Comparison of ENCODE assay signal across 20 mouse cellular contexts in the genomic region with DNA sequence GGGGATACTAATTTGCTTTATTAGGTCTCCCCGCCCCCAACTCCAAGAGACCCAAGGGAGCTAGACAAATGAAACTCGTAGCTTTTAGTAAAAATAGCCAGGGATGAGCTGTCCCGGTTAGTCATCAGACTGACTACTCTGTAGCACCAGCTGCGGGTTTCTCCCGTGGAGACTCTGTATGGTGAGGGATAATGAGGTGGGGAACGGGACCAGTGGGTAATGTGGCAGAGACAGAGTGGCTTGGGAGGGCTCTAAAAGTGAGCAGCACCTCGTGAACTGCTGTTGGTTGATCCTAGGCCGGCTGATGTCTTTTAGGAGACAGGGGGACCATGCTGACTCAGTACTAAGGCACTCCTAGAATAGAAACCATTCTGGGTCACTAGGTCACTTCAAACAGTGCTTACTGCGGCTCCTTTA. TPM values are rescaled to one million over a fixed set of nuclear protein-coding genes. Genes with fewer than 3 reads are reported as not detected.
A peak's percentile ranks its signal among the peaks of the same experiment; 100 is the strongest.
DNase-seq lines count a peak whose midpoint lies in the region; ATAC-seq and TF ChIP-seq lines count a peak whose summit lies in the region.
"Had no signal": no experiment of that assay in that cellular context is flagged by ENCODE, and none has a peak within 500 bp of the region (broad histone marks: within the 10 kb centered on the region; RNA-seq: fewer than 3 reads in every experiment).

No protein-coding gene starts in this region.

- TF ChIP-seq POLR2A in CH12.LX (IDR thresholded peaks at IDR 0.05; ENCODE audit: low read depth, low read length), result no peak
- TF ChIP-seq POLR2A in embryonic fibroblast, embryonic 13.5 days (IDR thresholded peaks at IDR 0.05; ENCODE audit: low read depth, low read length), result no peak

- H3K4me3 ChIP-seq in megakaryocyte, embryonic 14.5 days (replicated peaks), result peak overlapping the region; percentile 62
- H3K4me3 ChIP-seq in CH12.LX (replicated peaks in 1 of 3; ENCODE audit: low read depth in 2 of 3, low read length in 2 of 3, poor library complexity in 1 of 3), result no peak overlapping the region
- H3K4me3 ChIP-seq in embryonic fibroblast, embryonic 13.5 days (ENCODE audit: insufficient read depth, low read length), result no peak overlapping the region
- no peak overlapping the region for H3K4me3 ChIP-seq in kidney, embryonic 16.5 days (ENCODE audit: low read length)
- H3K4me3 ChIP-seq: embryonic facial prominence, embryonic 12.5 days; hindbrain, embryonic 12.5 days; liver, embryonic 12.5 days; lung, embryonic 15.5 days; neural tube, embryonic 13.5 days had no signal

- 66% methylated on average over 9 of the region's 9 CpGs for WGBS in kidney, embryonic 16.5 days

- H3K4me1 ChIP-seq in megakaryocyte, embryonic 14.5 days, result peaks cover 6% of the 10 kb centered on the region
- H3K4me1 ChIP-seq in CH12.LX (ENCODE audit: control insufficient read depth in 1 of 2, insufficient read depth in 2 of 2), result peaks cover 16 to 55% of the 10 kb centered on the region in 2 experiments
- H3K4me1 ChIP-seq in embryonic fibroblast, embryonic 13.5 days (ENCODE audit: control insufficient read depth, insufficient read depth, low read length), result peaks cover 13% of the 10 kb centered on the region
- no peaks in the 10 kb centered on the region for H3K4me1 ChIP-seq in kidney, embryonic 16.5 days (ENCODE audit: insufficient read depth, low read length)
- H3K4me1 ChIP-seq: embryonic facial prominence, embryonic 12.5 days; hindbrain, embryonic 12.5 days; neural tube, embryonic 13.5 days had no signal

- peak overlapping the region; percentile 51 for H3K4me2 ChIP-seq in CH12.LX (ENCODE audit: insufficient read depth, low read depth, poor library complexity, severe bottlenecking)
- H3K4me2 ChIP-seq in kidney, embryonic 16.5 days (replicated peaks; ENCODE audit: low read depth, low read length), result no peak overlapping the region
- H3K4me2 ChIP-seq: embryonic facial prominence, embryonic 12.5 days; hindbrain, embryonic 12.5 days; liver, embryonic 12.5 days; lung, embryonic 15.5 days; neural tube, embryonic 13.5 days had no signal

- TF ChIP-seq RAD21 in CH12.LX (IDR thresholded peaks at IDR 0.05; ENCODE audit: low read depth, low read length), result no peak; the same call in 1 of the 2 replicates

- peak overlapping the region; percentile 14; the same call in 1 of the 2 replicates for H3K27ac ChIP-seq in CH12.LX (ENCODE audit: insufficient read depth, low read depth)
- H3K27ac ChIP-seq in embryonic fibroblast, embryonic 13.5 days (ENCODE audit: insufficient read depth, low read length), result peak overlapping the region; percentile 77
- no peak overlapping the region for H3K27ac ChIP-seq in kidney, embryonic 16.5 days (ENCODE audit: low read length)
- H3K27ac ChIP-seq: embryonic facial prominence, embryonic 12.5 days; hindbrain, embryonic 12.5 days; liver, embryonic 12.5 days; lung, embryonic 15.5 days; neural tube, embryonic 13.5 days had no signal

- H3K9me3 ChIP-seq in megakaryocyte, embryonic 14.5 days, result no peaks in the 10 kb centered on the region
- peaks cover 3% of the 10 kb centered on the region for H3K9me3 ChIP-seq in CH12.LX (replicated peaks; ENCODE audit: low read length)
- no peaks in the 10 kb centered on the region for H3K9me3 ChIP-seq in kidney, embryonic 16.5 days (ENCODE audit: low read length)
- H3K9me3 ChIP-seq: embryonic facial prominence, embryonic 12.5 days; hindbrain, embryonic 12.5 days; liver, embryonic 12.5 days; lung, embryonic 15.5 days; neural tube, embryonic 13.5 days had no signal

- 0 out of 2 replicates have a peak overlapping the region, but pooled peaks have one; percentile 3 for H3K9ac ChIP-seq in CH12.LX (ENCODE audit: insufficient read depth, low read depth)
- no peak overlapping the region for H3K9ac ChIP-seq in kidney, embryonic 16.5 days (replicated peaks; ENCODE audit: low read length)
- H3K9ac ChIP-seq: embryonic facial prominence, embryonic 12.5 days; hindbrain, embryonic 12.5 days; liver, embryonic 12.5 days; lung, embryonic 15.5 days; neural tube, embryonic 13.5 days had no signal

- TF ChIP-seq EP300 in CH12.LX (IDR thresholded peaks at IDR 0.05; ENCODE audit: low read length), result no peak; the same call in none of the 2 replicates

- in situ Hi-C loops in CH12.LX (cut with MboI; ENCODE audit: low pct_ligation_motif_present, low pct_unique_long_range_greater_than_20kb, low sequenced_read_pairs), result loop anchor here (5.0 kb wide), 1 partner anchor 39 kb away; no protein-coding TSS in a partner anchor

- H3K79me2 ChIP-seq in CH12.LX (replicated peaks; ENCODE audit: control insufficient read depth, extremely low read depth, insufficient read depth, poor library complexity, severe bottlenecking), result no peaks in the 10 kb centered on the region

- peak; percentile 22 to 28 for DNase-seq in frontal cortex, postnatal 36 days (ENCODE audit: low spot score in 2 of 2)
- DNase-seq in frontal cortex, postnatal 25 days (ENCODE audit: low spot score in 2 of 2), result no peak
- DNase-seq in CH12.LX (ENCODE audit: extremely low read depth), result peak; percentile 61
- no peak for DNase-seq in right cerebral cortex, postnatal 25 days
- DNase-seq: cerebellum, adult 2 months; gastrocnemius, postnatal 10 days; heart, adult 18-20 months; kidney, adult 11 months; kidney, postnatal 25 days; thymus, postnatal 4 days had no signal

- dilution Hi-C loops in CH12.LX (cut with MboI; ENCODE audit: extremely low pct_ligation_motif_present, extremely low pct_unique_long_range_greater_than_20kb, low sequenced_read_pairs), result no loop called here

- H3K27me3 ChIP-seq in megakaryocyte, embryonic 14.5 days (replicated peaks), result peaks cover 31% of the 10 kb centered on the region
- no peaks in the 10 kb centered on the region for H3K27me3 ChIP-seq in CH12.LX (replicated peaks)
- H3K27me3 ChIP-seq in kidney, embryonic 16.5 days (ENCODE audit: insufficient read depth, low read length), result peaks cover 3% of the 10 kb centered on the region; the same call in 1 of the 2 replicates
- H3K27me3 ChIP-seq: embryonic facial prominence, embryonic 12.5 days; hindbrain, embryonic 12.5 days; liver, embryonic 12.5 days; lung, embryonic 15.5 days; neural tube, embryonic 13.5 days had no signal

- no peak for ATAC-seq in megakaryocyte, adult 5-6 weeks (ENCODE audit: poor library complexity, severe bottlenecking)
- ATAC-seq in kidney, embryonic 16.5 days (ENCODE audit: low FRiP score, low TSS enrichment), result no peak
- ATAC-seq: forebrain, embryonic 16.5 days; liver, embryonic 12.5 days had no signal

- no peak for TF ChIP-seq CTCF in CH12.LX (conservative IDR thresholded peaks at IDR 0.05 in 1 of 2, IDR thresholded peaks at IDR 0.05 in 1 of 2; ENCODE audit: low read depth in 2 of 2, low read length in 2 of 2)
- no peak for TF ChIP-seq CTCF in embryonic fibroblast, embryonic 13.5 days (IDR thresholded peaks at IDR 0.05; ENCODE audit: borderline replicate concordance, insufficient read depth, low read length)

- no peaks in the 10 kb centered on the region for H3K36me3 ChIP-seq in megakaryocyte, embryonic 14.5 days (replicated peaks; ENCODE audit: low read length)
- H3K36me3 ChIP-seq in CH12.LX (replicated peaks in 1 of 2; ENCODE audit: control insufficient read depth in 1 of 2, insufficient read depth in 1 of 2, low read length in 1 of 2), result no peaks in the 10 kb centered on the region
- H3K36me3 ChIP-seq in kidney, embryonic 16.5 days (ENCODE audit: insufficient read depth, low read length), result no peaks in the 10 kb centered on the region
- H3K36me3 ChIP-seq: embryonic facial prominence, embryonic 12.5 days; hindbrain, embryonic 12.5 days; liver, embryonic 12.5 days; lung, embryonic 15.5 days; neural tube, embryonic 13.5 days had no signal

TF ChIP-seq in CH12.LX, 34 proteins besides CTCF, POLR2A, EP300 and RAD21 (continues in another document):
- no peak for TF ChIP-seq ZMIZ1 (IDR thresholded peaks at IDR 0.05; ENCODE audit: low read depth, low read length)
- no peak for TF ChIP-seq GABPA (IDR thresholded peaks at IDR 0.05; ENCODE audit: insufficient replicate concordance, low read depth, low read length)
- no peak for TF ChIP-seq PAX5 (IDR thresholded peaks at IDR 0.05; ENCODE audit: low read length)
- peak; percentile 59; the same call in 1 of the 2 replicates for TF ChIP-seq BHLHE40 (IDR thresholded peaks at IDR 0.05; ENCODE audit: low read depth, low read length)
- TF ChIP-seq NELFE (IDR thresholded peaks at IDR 0.05; ENCODE audit: low read depth, low read length), result no peak
- TF ChIP-seq KAT2A (IDR thresholded peaks at IDR 0.05; ENCODE audit: insufficient replicate concordance, low read length), result no peak
- TF ChIP-seq TBP (conservative IDR thresholded peaks at IDR 0.05; ENCODE audit: low read depth, low read length), result no peak
- peak; percentile 55 for TF ChIP-seq TCF12 (IDR thresholded peaks at IDR 0.05; ENCODE audit: low read depth, low read length)
- TF ChIP-seq POLR2AphosphoS2 (IDR thresholded peaks at IDR 0.05; ENCODE audit: low read depth, low read length), result no peak
- no peak for TF ChIP-seq ZC3H11A (IDR thresholded peaks at IDR 0.05; ENCODE audit: low read depth, low read length)
- peak; percentile 67 for TF ChIP-seq CHD2 (IDR thresholded peaks at IDR 0.05; ENCODE audit: low read length)
- TF ChIP-seq JUN (IDR thresholded peaks at IDR 0.05; ENCODE audit: insufficient read depth, low read depth, low read length), result peak; percentile 40
- 0 out of 2 replicates have a peak, but pooled peaks have one; percentile 27 for TF ChIP-seq JUND (conservative IDR thresholded peaks at IDR 0.05; ENCODE audit: low read depth, low read length)
- TF ChIP-seq ZKSCAN1 (IDR thresholded peaks at IDR 0.05; ENCODE audit: borderline replicate concordance, low read depth, low read length), result no peak
- no peak for TF ChIP-seq ZNF384 (IDR thresholded peaks at IDR 0.05; ENCODE audit: low read depth, low read length)
- TF ChIP-seq USF2 (conservative IDR thresholded peaks at IDR 0.05; ENCODE audit: low read depth, low read length), result no peak
- no peak for TF ChIP-seq MXI1 (IDR thresholded peaks at IDR 0.05; ENCODE audit: low read depth, low read length)
- no peak for TF ChIP-seq CHD1 (IDR thresholded peaks at IDR 0.05; ENCODE audit: low read depth, low read length)
- peak; percentile 14; the same call in 1 of the 2 replicates for TF ChIP-seq HCFC1 (IDR thresholded peaks at IDR 0.05; ENCODE audit: low read depth, low read length)
- no peak for TF ChIP-seq MAX (IDR thresholded peaks at IDR 0.05; ENCODE audit: low read length)
- TF ChIP-seq SIN3A (IDR thresholded peaks at IDR 0.05; ENCODE audit: low read length), result no peak

RNA-seq across cellular contexts. Expression of a gene that starts 49.5 kb away (rescaled TPM):
- polyA plus RNA-seq in megakaryocyte, embryonic 14.5 days (2012; ENCODE audit: insufficient read depth, low replicate concordance), result 2.4 and 3.6 TPM in 2 replicates
- total RNA-seq in megakaryocyte, adult 5-6 weeks (2015), result 0.46 and 1.2 TPM in 2 replicates
- 1.2 and 2.0 TPM in 2 replicates for total RNA-seq in megakaryocyte, adult 5-6 weeks (2017)
- total RNA-seq in CH12.LX (2012; rRNA removed) (47.4 and 56.9 TPM in 2 replicates), CH12.LX (2014; rRNA removed) (52.0 and 54.6 TPM in 2 replicates)
- 55.9 and 61.2 TPM in 2 replicates for polyA plus RNA-seq in CH12.LX (2012; ENCODE audit: insufficient read length, low read depth)
- 4.2 and 5.1 TPM in 2 replicates for polyA plus RNA-seq in embryonic fibroblast, embryonic 13.5 days (2011; ENCODE audit: insufficient read length, low read depth, missing spikeins)
- 15.9 and 16.1 TPM in 2 replicates for polyA plus RNA-seq in kidney, embryonic 16.5 days (2015; fragmentation: Nextera tagmentation; extraction: Ambion mirVana)

Comparison
In these comparisons a context has a peak if more than half of its experiments do, and no peak if none do; other contexts are left out.
1. DNase-seq: peak in frontal cortex, postnatal 36 days (2 of 2) and CH12.LX (single experiment); none in frontal cortex, postnatal 25 days (0 of 2) and right cerebral cortex, postnatal 25 days (single experiment).